In genomic region chr5:100451871-100452270, GRCm38 (mm10) we compare ENCODE assay signal across 30 mouse cellular contexts.
"Had no signal": no experiment of that assay in that cellular context is flagged by ENCODE, and none has a peak within 500 bp of the region (broad histone marks: within the 10 kb centered on the region; RNA-seq: fewer than 3 reads in every experiment).

No protein-coding gene starts in this region.

- H3K27ac ChIP-seq: heart, embryonic 13.5 days; heart, embryonic 15.5 days; hindbrain, embryonic 10.5 days; hindbrain, embryonic 12.5 days; hindbrain, embryonic 13.5 days; hindbrain, embryonic 14.5 days; hindbrain, embryonic 15.5 days; hindbrain, postnatal 0 days; intestine, embryonic 15.5 days; kidney, embryonic 15.5 days; kidney, postnatal 0 days; layer of hippocampus, adult 2 months; left cerebral cortex, adult 2 months had no signal

- H3K27me3 ChIP-seq: heart, embryonic 12.5 days; heart, embryonic 13.5 days; heart, embryonic 15.5 days; hindbrain, embryonic 12.5 days; hindbrain, embryonic 13.5 days; hindbrain, embryonic 15.5 days; intestine, embryonic 15.5 days; kidney, embryonic 15.5 days had no signal

- H3K9me3 ChIP-seq: heart, embryonic 12.5 days; heart, embryonic 13.5 days; heart, embryonic 15.5 days; hindbrain, embryonic 10.5 days; hindbrain, embryonic 12.5 days; hindbrain, embryonic 13.5 days; hindbrain, embryonic 15.5 days; intestine, embryonic 15.5 days; kidney, embryonic 15.5 days had no signal

- H3K4me3 ChIP-seq: heart, embryonic 12.5 days; heart, embryonic 13.5 days; heart, embryonic 15.5 days; hindbrain, embryonic 10.5 days; hindbrain, embryonic 12.5 days; hindbrain, embryonic 13.5 days; hindbrain, embryonic 15.5 days; intestine, embryonic 15.5 days; kidney, embryonic 15.5 days; layer of hippocampus, adult 2 months; left cerebral cortex, adult 2 months had no signal

- DNase-seq: heart, postnatal 10 days; heart, postnatal 14 days; heart, postnatal 36 days; heart, postnatal 4 days; kidney, adult 11 months; kidney, adult 18-20 months; kidney, adult 2 months; kidney, adult 8-10 months; kidney, adult 9 months; kidney, postnatal 10 days; kidney, postnatal 14 days; kidney, postnatal 25 days; kidney, postnatal 36 days; kidney, postnatal 4 days; layer of hippocampus, adult 9-11 months; layer of hippocampus, postnatal 36 days had no signal

- H3K4me1 ChIP-seq: heart, embryonic 12.5 days; heart, embryonic 13.5 days; heart, embryonic 15.5 days; hindbrain, embryonic 10.5 days; hindbrain, embryonic 12.5 days; hindbrain, embryonic 13.5 days; hindbrain, embryonic 15.5 days; intestine, embryonic 15.5 days; kidney, embryonic 15.5 days had no signal
